Mouse (Mus musculus): ENCODE measurements around the gene Frs2. TPM values are rescaled to one million over a fixed set of nuclear protein-coding genes. Genes with fewer than 3 reads are reported as not detected.
"Not testable (repeated sequence)": the region's sequence is repeated elsewhere in the genome, so short reads cannot be mapped to it uniquely, and the experiment has no call there.

The Frs2 gene
- polyA plus RNA-seq, 1 experiment = 21.1 TPM

- no peak within 1 kb of the TSS for H3K4me3 ChIP-seq (ENCODE audit: control insufficient read depth, insufficient read depth, low read length)
- 60% methylated on average over 40 of the region's 40 CpGs for WGBS
- no peak for DNase-seq
- no peak within 1 kb of the TSS for H3K27ac ChIP-seq (ENCODE audit: control insufficient read depth, insufficient read depth, low read length)
- peaks cover 11% of the 10 kb centered on the region for H3K36me3 ChIP-seq (ENCODE audit: control insufficient read depth, insufficient read depth, low read length)
- TF ChIP-seq POLR2A (IDR thresholded peaks at IDR 0.05; ENCODE audit: control insufficient read depth, extremely low read depth, insufficient read depth, low read length, poor library complexity) (no peak), CTCF (IDR thresholded peaks at IDR 0.05; ENCODE audit: borderline replicate concordance, control insufficient read depth, extremely low read depth, insufficient read depth, low read length, poor library complexity) (no peak)
- H3K4me1 ChIP-seq (replicated peaks; ENCODE audit: control insufficient read depth, insufficient read depth, low read length) = no peaks in the 10 kb centered on the region; the same call in 1 of the 2 replicates
- H3K27me3 ChIP-seq (ENCODE audit: control insufficient read depth, insufficient read depth, low read length) = no peaks in the 10 kb centered on the region
Measured at GRCm38 (mm10) chr10:117045175-117046056, 102.9 kb downstream of the Frs2 start, which contains the start of gene Lrrc10. TSS of gene Lrrc10 (plus strand) at chr10:117045341.

- not testable (repeated sequence) for H3K27me3 ChIP-seq (ENCODE audit: control insufficient read depth, insufficient read depth, low read length); DNase-seq; H3K36me3 ChIP-seq (ENCODE audit: control insufficient read depth, insufficient read depth, low read length); H3K4me1 ChIP-seq (replicated peaks; ENCODE audit: control insufficient read depth, insufficient read depth, low read length); H3K27ac ChIP-seq (ENCODE audit: control insufficient read depth, insufficient read depth, low read length); H3K4me3 ChIP-seq (ENCODE audit: control insufficient read depth, insufficient read depth, low read length)
- whole genome bisulfite sequencing = 47% methylated on average over 16 of the region's 16 CpGs
Measured at GRCm38 (mm10) chr10:117043497-117044166, 104.7 kb downstream of the Frs2 start.

- Histone ChIP-seq H3K4me3 (ENCODE audit: control insufficient read depth, insufficient read depth, low read length) (no peak overlapping the region), H3K36me3 (ENCODE audit: control insufficient read depth, insufficient read depth, low read length) (no peaks in the 10 kb centered on the region), H3K27ac (ENCODE audit: control insufficient read depth, insufficient read depth, low read length) (no peak overlapping the region), H3K27me3 (ENCODE audit: control insufficient read depth, insufficient read depth, low read length) (no peaks in the 10 kb centered on the region), H3K4me1 (replicated peaks; ENCODE audit: control insufficient read depth, insufficient read depth, low read length) (no peaks in the 10 kb centered on the region; the same call in 1 of the 2 replicates)
- TF ChIP-seq CTCF (IDR thresholded peaks at IDR 0.05; ENCODE audit: borderline replicate concordance, control insufficient read depth, extremely low read depth, insufficient read depth, low read length, poor library complexity) (no peak), POLR2A (IDR thresholded peaks at IDR 0.05; ENCODE audit: control insufficient read depth, extremely low read depth, insufficient read depth, low read length, poor library complexity) (no peak)
- no peak for DNase-seq
- WGBS = 81% methylated on average over 14 of the region's 14 CpGs
Measured at GRCm38 (mm10) chr10:117042295-117042694, 106.0 kb downstream of the Frs2 start.

GRCm38 (mm10) chr10:117040355-117040754, 108.0 kb downstream of the Frs2 start:
- DNase-seq = no peak
- Histone ChIP-seq H3K27me3 (ENCODE audit: control insufficient read depth, insufficient read depth, low read length) (no peaks in the 10 kb centered on the region), H3K4me1 (replicated peaks; ENCODE audit: control insufficient read depth, insufficient read depth, low read length) (no peaks in the 10 kb centered on the region; the same call in 1 of the 2 replicates), H3K27ac (ENCODE audit: control insufficient read depth, insufficient read depth, low read length) (no peak overlapping the region), H3K36me3 (ENCODE audit: control insufficient read depth, insufficient read depth, low read length) (no peaks in the 10 kb centered on the region), H3K4me3 (ENCODE audit: control insufficient read depth, insufficient read depth, low read length) (no peak overlapping the region)
- WGBS = 74% methylated on average over 6 of the region's 6 CpGs
- TF ChIP-seq CTCF (IDR thresholded peaks at IDR 0.05; ENCODE audit: borderline replicate concordance, control insufficient read depth, extremely low read depth, insufficient read depth, low read length, poor library complexity) (no peak), POLR2A (IDR thresholded peaks at IDR 0.05; ENCODE audit: control insufficient read depth, extremely low read depth, insufficient read depth, low read length, poor library complexity) (no peak)

- DNase-seq = peak; percentile 79
- 12% methylated on average over 8 of the region's 8 CpGs for WGBS
- no peak overlapping the region for H3K4me3 ChIP-seq (ENCODE audit: control insufficient read depth, insufficient read depth, low read length)
Measured at GRCm38 (mm10) chr10:117033785-117034184, 114.5 kb downstream of the Frs2 start.

GRCm38 (mm10) chr10:117031160-117031559, 117.2 kb downstream of the Frs2 start:
- H3K4me3 ChIP-seq (ENCODE audit: control insufficient read depth, insufficient read depth, low read length) = no peak overlapping the region
- no peak overlapping the region for H3K27ac ChIP-seq (ENCODE audit: control insufficient read depth, insufficient read depth, low read length)
- no peak for TF ChIP-seq CTCF (IDR thresholded peaks at IDR 0.05; ENCODE audit: borderline replicate concordance, control insufficient read depth, extremely low read depth, insufficient read depth, low read length, poor library complexity)
- TF ChIP-seq POLR2A (IDR thresholded peaks at IDR 0.05; ENCODE audit: control insufficient read depth, extremely low read depth, insufficient read depth, low read length, poor library complexity) = no peak
- H3K27me3 ChIP-seq (ENCODE audit: control insufficient read depth, insufficient read depth, low read length) = no peaks in the 10 kb centered on the region
- no peaks in the 10 kb centered on the region for H3K36me3 ChIP-seq (ENCODE audit: control insufficient read depth, insufficient read depth, low read length)
- H3K4me1 ChIP-seq (replicated peaks; ENCODE audit: control insufficient read depth, insufficient read depth, low read length) = no peaks in the 10 kb centered on the region
- no peak for DNase-seq
- WGBS = 97% methylated on average over 3 of the region's 3 CpGs

More at GRCm38 (mm10) chr10:117033785-117034184, 114.5 kb downstream of the Frs2 start:
- no peak for TF ChIP-seq POLR2A (IDR thresholded peaks at IDR 0.05; ENCODE audit: control insufficient read depth, extremely low read depth, insufficient read depth, low read length, poor library complexity)
- peak; percentile 68; the same call in 1 of the 2 replicates for TF ChIP-seq CTCF (IDR thresholded peaks at IDR 0.05; ENCODE audit: borderline replicate concordance, control insufficient read depth, extremely low read depth, insufficient read depth, low read length, poor library complexity)
- Histone ChIP-seq H3K4me1 (replicated peaks; ENCODE audit: control insufficient read depth, insufficient read depth, low read length) (no peaks in the 10 kb centered on the region), H3K27ac (ENCODE audit: control insufficient read depth, insufficient read depth, low read length) (no peak overlapping the region), H3K36me3 (ENCODE audit: control insufficient read depth, insufficient read depth, low read length) (no peaks in the 10 kb centered on the region), H3K27me3 (ENCODE audit: control insufficient read depth, insufficient read depth, low read length) (no peaks in the 10 kb centered on the region)
